Mouse (Mus musculus): ENCODE measurements around the gene Olfr862. TPM values are rescaled to one million over a fixed set of nuclear protein-coding genes. Genes with fewer than 3 reads are reported as not detected.

Olfr862 gene
- not detected for polyA plus RNA-seq (2014; fragmentation: Illumina TruSeq; extraction: RNeasy Lipid Tissue Mini Kit (QIAGEN cat#74804); ENCODE audit: low read depth, low replicate concordance)

DNA sequence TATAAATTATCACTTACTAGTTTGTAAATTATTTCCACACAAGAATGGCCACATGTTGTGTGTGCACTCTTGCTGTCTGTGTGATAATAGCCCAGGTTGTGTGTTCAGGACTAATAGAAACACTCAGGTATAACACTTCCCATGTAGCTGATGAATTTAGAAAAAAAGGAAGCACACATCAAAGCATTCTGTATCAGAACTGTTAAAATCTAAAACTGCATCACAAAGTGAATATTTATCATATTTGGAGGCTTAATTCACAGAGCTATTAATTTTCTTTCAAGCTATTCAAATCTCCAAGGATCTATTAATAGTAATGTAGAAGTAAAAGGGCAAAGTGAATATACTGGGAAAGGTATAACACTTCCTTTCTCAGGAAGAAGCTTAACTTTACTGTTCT lies at the start of gene Olfr862:
Gene Olfr862 (minus strand): TSS at position 101 of the 400 bp plus-strand sequence.

GRCm38 (mm10) chr9:19916565-19916964 lies 28.8 kb upstream of the Olfr862 start, which contains the start of gene Olfr77:
Gene Olfr77, plus strand, starts transcription at chr9:19916865.

GRCm38 (mm10) chr9:19849647-19850046 lies 38.2 kb downstream of the Olfr862 start, which contains the start of gene Olfr860:
Gene Olfr860, minus strand, starts transcription at chr9:19849747.

Other genes with a start within 250 kb of the Olfr862 start
- not detected for gene Olfr857, start 178.6 kb downstream of the Olfr862 start, polyA plus RNA-seq (2014; fragmentation: Illumina TruSeq; extraction: RNeasy Lipid Tissue Mini Kit (QIAGEN cat#74804); ENCODE audit: low read depth, low replicate concordance)
- gene Olfr58, start 107.7 kb downstream of the Olfr862 start, polyA plus RNA-seq (2014; fragmentation: Illumina TruSeq; extraction: RNeasy Lipid Tissue Mini Kit (QIAGEN cat#74804); ENCODE audit: low read depth, low replicate concordance): not detected
- gene Olfr859, start 83.1 kb downstream of the Olfr862 start, polyA plus RNA-seq (2014; fragmentation: Illumina TruSeq; extraction: RNeasy Lipid Tissue Mini Kit (QIAGEN cat#74804); ENCODE audit: low read depth, low replicate concordance): not detected
- gene Olfr860, start 38.3 kb downstream of the Olfr862 start, polyA plus RNA-seq (2014; fragmentation: Illumina TruSeq; extraction: RNeasy Lipid Tissue Mini Kit (QIAGEN cat#74804); ENCODE audit: low read depth, low replicate concordance): not detected
- not detected for gene Olfr77, start 28.9 kb upstream of the Olfr862 start, polyA plus RNA-seq (2014; fragmentation: Illumina TruSeq; extraction: RNeasy Lipid Tissue Mini Kit (QIAGEN cat#74804); ENCODE audit: low read depth, low replicate concordance)
- gene Olfr866, start 140.0 kb upstream of the Olfr862 start, polyA plus RNA-seq (2014; fragmentation: Illumina TruSeq; extraction: RNeasy Lipid Tissue Mini Kit (QIAGEN cat#74804); ENCODE audit: low read depth, low replicate concordance): not detected
- not detected for gene Olfr867, start 169.6 kb upstream of the Olfr862 start, polyA plus RNA-seq (2014; fragmentation: Illumina TruSeq; extraction: RNeasy Lipid Tissue Mini Kit (QIAGEN cat#74804); ENCODE audit: low read depth, low replicate concordance)
- gene Olfr868, start 210.6 kb upstream of the Olfr862 start, polyA plus RNA-seq (2014; fragmentation: Illumina TruSeq; extraction: RNeasy Lipid Tissue Mini Kit (QIAGEN cat#74804); ENCODE audit: low read depth, low replicate concordance): not detected
- gene Olfr869, start 241.0 kb upstream of the Olfr862 start, polyA plus RNA-seq (2014; fragmentation: Illumina TruSeq; extraction: RNeasy Lipid Tissue Mini Kit (QIAGEN cat#74804); ENCODE audit: low read depth, low replicate concordance): not detected

All from sigmoid colon, adult 10 weeks (tissue).